Mouse (Mus musculus) yolk sac, embryonic 10.5 days (tissue): ENCODE measurements at regions not wholly inside any gene's neighbourhood (a gene's known extent, or its start where the extent isn't known, plus 50 kb on each side); places are given as distances from the start of the nearest gene placed in this dataset.

Source experiments
- DNase-seq: peaks from one replicate; pipeline ENCODE4 v3.0.0-alpha.2; 2017; ENCODE audit warnings: low spot score

DNA sequence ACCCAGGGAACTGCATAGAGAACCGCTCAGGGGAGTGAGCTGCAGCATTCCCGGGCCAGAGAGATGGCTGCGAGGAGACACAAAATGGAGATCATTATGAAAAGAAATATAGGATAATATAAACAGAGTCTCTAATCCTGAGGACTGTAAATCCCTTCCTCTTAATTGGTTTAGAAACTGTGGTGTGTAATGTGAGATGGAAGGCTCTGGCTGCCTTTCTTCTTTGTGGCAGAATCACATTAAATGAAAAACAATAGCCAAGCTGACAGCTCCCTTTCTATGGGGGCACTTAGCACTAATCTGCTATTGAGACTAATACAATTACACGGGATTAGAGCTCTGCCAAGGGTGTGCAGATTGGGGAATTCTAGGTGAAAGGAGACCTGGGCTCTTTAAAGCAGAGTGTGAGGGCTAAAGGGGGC lies 288.0 kb downstream of the Icos start:
- no peak for DNase-seq

- no peak for DNase-seq
Measured at GRCm38 (mm10) chr1:61273843-61274242, 296.1 kb downstream of the Icos start.

DNA sequence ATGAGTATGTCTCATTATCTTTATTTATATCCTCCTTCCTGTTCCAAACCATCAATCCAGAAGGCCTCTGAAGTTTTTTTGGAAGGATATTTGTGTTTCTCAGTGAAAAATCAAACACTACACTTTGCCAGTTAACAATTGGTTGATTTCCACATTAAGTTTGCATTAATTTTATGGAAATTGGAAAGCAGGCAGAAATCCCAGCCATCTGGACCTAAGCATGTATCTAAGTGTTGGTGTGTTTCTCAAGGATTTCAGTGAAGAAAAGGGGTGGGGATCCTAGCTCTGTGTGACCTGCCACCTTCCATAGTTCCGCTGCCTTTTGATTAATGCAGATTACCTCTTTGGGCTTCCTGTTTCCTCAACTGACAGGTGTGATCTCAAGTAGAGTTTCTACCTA lies 296.5 kb downstream of the Icos start:
- DNase-seq: no peak

DNA sequence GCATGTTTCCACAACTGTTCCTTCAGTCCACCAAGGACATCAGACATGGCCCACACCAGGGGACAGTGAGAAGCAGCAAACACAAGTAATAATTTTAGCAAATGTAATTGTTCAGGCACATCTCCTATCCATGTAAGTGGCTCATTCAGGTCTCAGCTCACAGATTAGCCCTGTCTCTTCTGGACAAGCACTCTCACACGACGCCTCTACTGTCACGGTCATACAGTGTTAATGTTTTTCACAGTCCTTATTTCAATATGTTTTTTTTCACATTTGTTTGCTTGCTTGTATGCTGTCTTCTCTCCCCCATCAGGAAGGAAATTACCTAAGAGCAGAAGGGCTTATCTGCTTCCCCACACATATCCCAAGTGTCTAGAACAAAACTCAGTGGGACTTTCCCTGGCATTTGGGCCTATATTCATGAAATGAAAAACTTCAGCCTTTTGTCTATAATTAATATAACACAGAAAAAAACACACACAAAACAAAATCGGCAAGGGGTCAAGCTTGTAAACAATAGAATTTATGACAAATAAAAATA lies 299.5 kb downstream of the Icos start:
- DNase-seq: no peak

- no peak for DNase-seq
Measured at GRCm38 (mm10) chr1:61288185-61288584, 310.5 kb downstream of the Icos start.

- no peak for DNase-seq
Measured at GRCm38 (mm10) chr1:61288946-61289345, 311.2 kb downstream of the Icos start.

DNA sequence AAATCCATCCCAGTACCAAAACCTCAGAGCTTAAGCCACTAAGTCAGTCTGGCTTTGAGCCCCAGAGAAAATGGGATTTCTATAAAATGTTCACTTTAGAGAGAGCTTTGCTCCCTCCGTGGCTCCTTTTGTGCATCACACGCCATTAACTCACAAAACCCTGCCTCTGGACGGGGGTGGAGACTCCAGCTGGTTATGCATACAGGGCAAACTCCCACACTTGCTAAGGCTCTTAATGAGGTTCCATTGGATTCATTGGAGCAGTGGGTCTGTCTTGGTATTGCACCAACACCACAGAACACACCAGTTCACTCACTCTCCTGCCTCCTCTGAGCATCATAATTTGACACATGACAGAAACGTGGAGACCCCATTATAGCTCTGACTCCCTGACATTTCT lies 311.8 kb downstream of the Icos start:
- DNase-seq: no peak

- DNase-seq: no peak
Measured at GRCm38 (mm10) chr1:61293106-61293505, 315.4 kb downstream of the Icos start.

GRCm38 (mm10) chr1:61295219-61295618 lies 317.5 kb downstream of the Icos start:
- DNase-seq: no peak

DNA sequence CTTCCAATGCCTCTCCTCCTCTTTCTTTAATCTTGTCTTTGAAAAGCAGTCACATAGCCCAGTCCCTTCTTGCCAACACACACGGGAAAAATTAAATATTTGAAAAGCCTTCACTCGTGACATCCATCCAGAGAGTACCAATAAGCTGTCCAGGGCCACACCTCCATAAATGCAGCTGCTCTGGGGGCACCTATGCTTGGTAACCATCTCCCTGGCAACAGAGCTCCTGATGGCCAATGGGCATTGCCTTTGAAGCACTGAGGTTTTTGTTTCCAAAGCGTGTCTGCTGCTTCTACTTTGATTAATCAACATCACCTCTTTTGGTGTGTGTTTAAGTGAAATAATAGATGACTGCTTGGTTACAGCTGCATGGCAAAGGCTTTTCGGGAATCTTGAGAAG lies 319.1 kb downstream of the Icos start:
- no peak for DNase-seq

DNA sequence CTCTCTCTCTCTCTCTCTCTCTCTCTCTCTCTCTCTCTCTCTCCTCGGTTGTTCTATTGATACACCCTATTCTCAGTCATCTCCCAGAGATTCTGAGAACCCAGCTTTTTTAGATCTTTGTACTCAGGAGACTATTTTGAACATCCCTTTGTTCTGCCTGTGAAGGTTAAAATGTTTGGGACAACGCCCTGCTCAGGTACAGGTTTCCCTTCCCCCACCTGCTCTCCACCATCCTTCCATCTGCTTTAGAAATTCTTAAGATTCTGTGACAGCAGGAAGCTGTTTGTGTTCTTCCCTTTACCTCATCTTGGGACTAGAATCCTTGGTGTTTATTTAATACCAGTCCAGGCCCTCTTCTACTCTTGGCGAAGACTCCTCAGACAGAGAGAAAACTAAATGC lies 319.6 kb downstream of the Icos start:
- DNase-seq: no peak

DNA sequence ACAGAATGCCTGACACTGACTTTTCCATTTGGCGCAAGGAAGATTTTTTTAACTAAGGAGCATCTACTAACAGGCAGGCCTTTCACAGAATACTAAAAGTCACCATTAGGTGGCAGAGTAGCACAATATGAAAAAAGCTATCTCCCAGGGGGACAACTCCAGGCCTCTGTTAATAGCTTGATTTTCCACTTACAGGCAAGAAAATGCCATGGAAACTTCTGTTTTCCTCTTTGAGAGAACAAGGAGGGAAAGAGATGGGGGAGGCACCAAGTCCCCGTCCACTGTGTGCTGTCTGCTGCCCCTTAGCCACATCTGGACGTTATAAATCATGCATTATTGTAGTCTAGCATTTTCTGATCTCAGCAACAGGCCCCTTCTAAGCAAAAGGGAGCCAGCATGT lies 320.3 kb downstream of the Icos start:
- DNase-seq: peak; percentile 25

GRCm38 (mm10) chr1:61298779-61299178 lies 321.1 kb downstream of the Icos start:
- DNase-seq: no peak

- no peak for DNase-seq
Measured at GRCm38 (mm10) chr1:61300491-61300890, 322.8 kb downstream of the Icos start.

GRCm38 (mm10) chr1:61301041-61302030 lies 323.6 kb downstream of the Icos start:
- DNase-seq: no peak

GRCm38 (mm10) chr1:61302570-61303071 lies 324.9 kb downstream of the Icos start:
- DNase-seq: no peak

DNA sequence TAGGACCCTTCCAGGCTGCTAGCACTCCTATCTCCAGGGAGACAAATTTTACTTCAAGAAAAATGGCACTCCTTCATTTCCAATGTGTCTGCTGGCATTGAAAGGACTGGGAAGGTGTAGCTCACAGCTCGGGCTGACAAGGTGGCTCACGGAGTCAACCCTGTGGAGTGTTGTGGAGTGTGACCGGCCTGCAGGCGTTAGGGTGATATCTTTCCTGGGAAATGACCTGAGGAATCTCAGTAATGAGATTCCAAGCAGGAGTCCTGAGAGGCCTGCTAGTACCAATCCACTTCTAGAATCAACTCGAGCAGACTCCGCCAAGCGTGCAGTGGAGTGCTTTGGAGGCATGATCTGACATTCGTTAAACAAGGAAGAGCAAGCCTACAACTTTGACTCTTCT lies 328.6 kb downstream of the Icos start:
- no peak for DNase-seq

GRCm38 (mm10) chr1:61309563-61309962 lies 329.1 kb upstream of the Pard3b start:
- DNase-seq: no peak

DNA sequence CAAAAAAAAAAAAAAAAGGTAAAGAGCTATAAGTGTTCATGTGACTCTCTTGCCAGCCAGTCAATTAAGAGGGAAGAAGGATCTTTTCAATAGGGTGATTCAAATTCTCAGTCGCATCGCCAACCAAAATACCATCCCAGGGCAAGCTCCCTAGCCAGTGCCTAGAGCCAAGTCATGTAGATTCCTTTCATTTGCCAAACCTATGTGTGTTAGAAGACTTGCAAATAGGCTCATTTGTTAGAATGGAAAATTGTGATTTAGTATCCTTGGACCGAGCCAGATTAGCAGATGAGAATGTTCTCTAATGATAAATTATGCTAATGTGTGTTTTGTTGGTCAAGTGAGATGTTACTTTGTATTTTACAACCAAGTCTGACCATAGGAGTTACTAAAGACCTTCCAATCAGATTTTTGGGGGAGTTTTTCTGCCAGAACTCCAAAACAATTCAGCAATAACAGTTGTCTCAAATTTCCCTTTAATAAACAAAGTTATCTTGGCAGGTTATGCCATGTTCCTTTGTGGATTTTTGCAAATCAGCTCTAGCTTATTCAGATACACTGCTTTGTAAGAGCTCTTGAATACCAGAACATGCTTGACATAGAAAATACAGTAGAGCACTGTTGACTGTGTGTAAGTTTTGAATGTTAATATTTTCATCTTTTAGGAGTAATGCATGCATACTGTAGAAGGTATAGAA lies 328.4 kb upstream of the Pard3b start:
- no peak for DNase-seq

GRCm38 (mm10) chr1:61310761-61311090 lies 327.9 kb upstream of the Pard3b start:
- DNase-seq: no peak

GRCm38 (mm10) chr1:61313196-61313595 lies 325.4 kb upstream of the Pard3b start:
- no peak for DNase-seq

DNA sequence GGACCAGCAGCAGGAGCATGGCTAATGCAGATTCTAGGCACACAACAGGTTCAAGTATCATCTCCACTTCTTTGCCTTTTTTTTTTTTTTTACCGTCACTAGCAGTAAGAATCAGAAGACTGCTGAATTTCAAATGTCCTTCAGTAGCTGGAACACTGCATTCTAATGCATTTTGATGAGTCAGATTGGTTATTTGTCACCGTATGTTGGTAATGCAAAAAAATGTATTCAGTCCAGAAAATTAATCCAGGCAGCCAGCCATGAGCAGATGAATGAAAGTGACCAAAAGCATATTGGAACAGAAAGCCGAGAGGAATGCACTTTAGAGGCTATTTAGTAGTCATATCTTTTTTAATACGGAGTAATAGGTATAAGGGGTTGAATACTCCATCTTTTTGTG lies 322.4 kb upstream of the Pard3b start:
- no peak for DNase-seq

GRCm38 (mm10) chr1:61316736-61317135 lies 321.9 kb upstream of the Pard3b start:
- DNase-seq: no peak
